Mouse (Mus musculus): ENCODE measurements at regions not wholly inside any gene's neighbourhood (a gene's known extent, or its start where the extent isn't known, plus 50 kb on each side); places are given as distances from the start of the nearest gene placed in this dataset.
"Not testable (repeated sequence)": the region's sequence is repeated elsewhere in the genome, so short reads cannot be mapped to it uniquely, and the experiment has no call there.

DNA sequence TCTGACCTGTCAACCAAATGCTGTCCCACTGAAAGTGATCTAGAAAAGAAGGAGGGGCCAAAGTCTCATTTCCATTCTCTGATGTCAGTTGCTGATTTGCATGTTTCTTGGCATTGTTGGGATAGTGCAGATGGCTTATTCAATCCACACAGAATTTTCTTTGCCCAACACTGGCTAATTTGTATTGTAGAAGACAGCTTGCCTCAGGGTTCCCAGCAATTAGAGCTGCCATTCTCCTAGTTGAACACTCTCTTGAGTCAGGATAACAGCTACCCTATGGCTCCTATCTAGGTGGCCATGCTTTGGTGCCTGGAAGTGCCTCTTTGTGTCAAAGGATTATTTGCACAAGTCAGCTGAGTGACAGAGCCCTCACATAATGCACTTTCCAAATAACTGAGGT lies 569.0 kb downstream of the Lrriq3 start:
- Histone ChIP-seq H3K4me3 (no peak overlapping the region), H3K27ac (no peak overlapping the region), H3K36me3 (no peaks in the 10 kb centered on the region), H3K27me3 (ENCODE audit: insufficient read depth, poor library complexity, severe bottlenecking) (no peaks in the 10 kb centered on the region), H3K9me3 (no peaks in the 10 kb centered on the region), H3K4me1 (replicated peaks) (no peaks in the 10 kb centered on the region)
- DNase-seq (ENCODE audit: low spot score), result no peak

DNA sequence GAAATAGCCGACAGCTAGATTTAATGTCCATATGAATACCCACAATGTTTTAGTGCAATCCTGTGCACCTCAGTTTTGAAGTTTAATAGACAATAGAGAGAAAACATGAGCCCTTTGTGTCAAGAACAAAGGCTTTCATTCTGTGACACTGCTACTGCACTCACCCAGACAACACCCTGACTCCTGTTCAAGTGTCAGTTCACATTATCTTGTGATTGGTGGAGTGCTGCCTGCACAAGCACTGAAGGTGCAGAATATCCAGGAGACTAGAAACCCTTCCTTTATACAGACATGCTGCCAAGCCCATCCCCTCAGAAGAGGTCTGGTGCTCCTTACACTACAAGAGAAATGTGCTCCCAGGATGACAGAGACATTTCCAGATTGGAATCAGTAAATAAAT lies 579.3 kb downstream of the Lrriq3 start:
- Histone ChIP-seq H3K4me1 (replicated peaks) (no peaks in the 10 kb centered on the region), H3K36me3 (no peaks in the 10 kb centered on the region), H3K27me3 (ENCODE audit: insufficient read depth, poor library complexity, severe bottlenecking) (no peaks in the 10 kb centered on the region), H3K27ac (no peak overlapping the region), H3K4me3 (no peak overlapping the region), H3K9me3 (no peaks in the 10 kb centered on the region)
- 55% methylated on average over 1 of the region's 1 CpGs for WGBS
- DNase-seq (ENCODE audit: low spot score), result no peak

- no peaks in the 10 kb centered on the region for H3K36me3 ChIP-seq
- no peak for DNase-seq (ENCODE audit: low spot score)
- H3K4me3 ChIP-seq, result no peak overlapping the region
- no peaks in the 10 kb centered on the region for H3K27me3 ChIP-seq (ENCODE audit: insufficient read depth, poor library complexity, severe bottlenecking)
- no peaks in the 10 kb centered on the region for H3K9me3 ChIP-seq
- WGBS, result 91% methylated on average over 4 of the region's 4 CpGs
- H3K4me1 ChIP-seq (replicated peaks), result peaks cover 7% of the 10 kb centered on the region
- no peak overlapping the region for H3K27ac ChIP-seq
These were observed 587.0 kb downstream of the Lrriq3 start for GRCm38 (mm10) chr3:155680200-155680599.

DNA sequence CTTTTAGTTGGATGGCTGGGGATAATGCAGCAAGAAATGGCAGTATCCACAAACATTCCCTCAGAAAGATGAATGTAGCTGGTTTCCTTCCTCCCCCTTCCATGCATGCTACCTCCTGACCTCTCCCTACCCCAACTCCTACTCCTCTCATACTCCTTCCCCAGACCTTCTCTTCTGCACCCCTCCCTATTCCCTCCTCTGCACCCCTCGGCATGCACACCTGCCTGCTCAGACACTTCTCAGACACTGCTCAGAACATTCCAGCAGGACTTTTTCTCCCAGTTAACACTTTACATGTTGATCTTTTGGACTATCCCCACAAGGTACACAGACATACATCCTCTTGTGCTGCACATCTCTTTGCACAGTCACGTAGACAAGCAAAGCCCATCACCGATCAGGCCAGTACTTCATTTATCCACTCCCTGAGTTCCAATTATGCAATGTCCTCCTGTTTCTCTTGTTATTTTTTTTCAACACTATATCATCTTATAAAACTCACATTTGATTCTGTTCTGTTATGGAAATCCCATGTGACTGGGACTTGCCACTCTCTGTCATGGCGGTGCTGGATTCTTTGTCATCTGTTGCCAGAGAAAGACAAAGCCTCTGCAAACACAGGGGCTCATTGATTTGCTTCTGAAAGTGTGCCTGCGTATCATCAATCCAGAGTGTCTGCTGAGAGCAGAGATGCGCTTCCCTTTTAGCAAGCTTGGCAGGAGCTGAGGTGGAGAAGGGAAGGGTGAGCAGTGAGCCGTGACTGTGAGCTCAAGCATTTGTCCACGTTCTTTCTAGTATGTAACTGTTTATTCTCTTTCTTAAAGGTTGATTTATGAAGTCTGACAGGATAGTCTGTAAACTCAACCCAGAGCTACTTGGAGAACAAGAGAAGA lies 589.9 kb downstream of the Lrriq3 start:
- H3K27me3 ChIP-seq (ENCODE audit: insufficient read depth, poor library complexity, severe bottlenecking), result no peaks in the 10 kb centered on the region
- no peaks in the 10 kb centered on the region for H3K36me3 ChIP-seq
- no peaks in the 10 kb centered on the region for H3K9me3 ChIP-seq
- peaks cover 7% of the 10 kb centered on the region for H3K4me1 ChIP-seq (replicated peaks)
- no peak overlapping the region for H3K4me3 ChIP-seq
- 52% methylated on average over 8 of the region's 8 CpGs for WGBS
- DNase-seq (ENCODE audit: low spot score), result peak; percentile 6
- no peak overlapping the region for H3K27ac ChIP-seq

GRCm38 (mm10) chr3:155688358-155688757 lies 595.1 kb downstream of the Lrriq3 start:
- Histone ChIP-seq H3K9me3 (no peaks in the 10 kb centered on the region), H3K27me3 (ENCODE audit: insufficient read depth, poor library complexity, severe bottlenecking) (no peaks in the 10 kb centered on the region), H3K4me1 (replicated peaks) (peaks cover 6% of the 10 kb centered on the region), H3K36me3 (no peaks in the 10 kb centered on the region), H3K27ac (no peak overlapping the region), H3K4me3 (no peak overlapping the region)
- 91% methylated on average over 5 of the region's 5 CpGs for WGBS
- no peak for DNase-seq (ENCODE audit: low spot score)

DNA sequence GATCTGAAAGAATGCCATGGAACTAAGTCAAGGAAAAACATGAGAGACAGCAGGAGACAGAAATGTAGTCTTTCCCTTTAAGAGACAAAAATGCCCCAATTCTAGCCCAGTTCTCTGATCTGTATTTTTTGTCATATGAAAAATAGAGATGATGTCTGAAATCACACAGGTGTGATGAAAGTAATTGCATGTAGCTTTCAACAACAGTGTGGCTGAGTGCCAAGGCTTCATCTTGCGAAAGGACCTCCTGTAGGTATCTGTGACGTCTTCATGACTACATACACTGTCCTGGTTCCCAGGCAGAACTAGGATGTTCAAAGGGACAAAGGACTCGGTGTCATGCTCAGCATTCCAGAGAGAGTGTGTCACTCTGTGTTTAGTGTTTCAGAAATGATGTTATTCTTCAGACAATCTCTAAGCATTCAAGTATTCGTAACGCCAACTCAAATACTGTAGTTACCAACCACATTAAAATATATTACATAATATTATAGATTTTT lies 629.8 kb downstream of the Lrriq3 start:
- no peaks in the 10 kb centered on the region for H3K27me3 ChIP-seq (ENCODE audit: insufficient read depth, poor library complexity, severe bottlenecking)

GRCm38 (mm10) chr3:155742421-155742820 lies 649.2 kb downstream of the Lrriq3 start:
- H3K36me3 ChIP-seq, result no peaks in the 10 kb centered on the region
- WGBS, result 94% methylated on average over 2 of the region's 2 CpGs
- no peak overlapping the region for H3K4me3 ChIP-seq
- no peaks in the 10 kb centered on the region for H3K27me3 ChIP-seq (ENCODE audit: insufficient read depth, poor library complexity, severe bottlenecking)
- H3K27ac ChIP-seq, result no peak overlapping the region
- no peaks in the 10 kb centered on the region for H3K9me3 ChIP-seq
- no peak for DNase-seq (ENCODE audit: low spot score)
- H3K4me1 ChIP-seq (replicated peaks), result no peaks in the 10 kb centered on the region

More for the DNA sequence above, 629.8 kb downstream of the Lrriq3 start:
- no peaks in the 10 kb centered on the region for H3K36me3 ChIP-seq
- no peaks in the 10 kb centered on the region for H3K4me1 ChIP-seq (replicated peaks)
- H3K4me3 ChIP-seq, result no peak overlapping the region
- no peak overlapping the region for H3K27ac ChIP-seq
- WGBS, result 84% methylated on average over 5 of the region's 5 CpGs
- no peak for DNase-seq (ENCODE audit: low spot score)
- H3K9me3 ChIP-seq, result no peaks in the 10 kb centered on the region

GRCm38 (mm10) chr3:155746601-155747000 lies 653.4 kb downstream of the Lrriq3 start:
- H3K9me3 ChIP-seq; DNase-seq (ENCODE audit: low spot score); H3K4me1 ChIP-seq (replicated peaks); H3K27ac ChIP-seq; H3K36me3 ChIP-seq; H3K4me3 ChIP-seq; H3K27me3 ChIP-seq (ENCODE audit: insufficient read depth, poor library complexity, severe bottlenecking): not testable (repeated sequence)
- WGBS, result 44% methylated on average over 1 of the region's 1 CpGs

GRCm38 (mm10) chr3:155747511-155747910 lies 654.3 kb downstream of the Lrriq3 start:
- Histone ChIP-seq H3K27ac (no peak overlapping the region), H3K4me1 (replicated peaks) (no peaks in the 10 kb centered on the region), H3K36me3 (no peaks in the 10 kb centered on the region), H3K4me3 (no peak overlapping the region), H3K9me3 (no peaks in the 10 kb centered on the region), H3K27me3 (ENCODE audit: insufficient read depth, poor library complexity, severe bottlenecking) (no peaks in the 10 kb centered on the region)
- no peak for DNase-seq (ENCODE audit: low spot score)

- Histone ChIP-seq H3K27ac (no peak overlapping the region), H3K36me3 (no peaks in the 10 kb centered on the region), H3K9me3 (no peaks in the 10 kb centered on the region), H3K4me1 (replicated peaks) (no peaks in the 10 kb centered on the region), H3K4me3 (no peak overlapping the region), H3K27me3 (ENCODE audit: insufficient read depth, poor library complexity, severe bottlenecking) (no peaks in the 10 kb centered on the region)
- 90% methylated on average over 3 of the region's 3 CpGs for WGBS
- no peak for DNase-seq (ENCODE audit: low spot score)
These were observed 664.1 kb downstream of the Lrriq3 start for GRCm38 (mm10) chr3:155757285-155757684.

GRCm38 (mm10) chr3:155776019-155776418 lies 682.8 kb downstream of the Lrriq3 start:
- H3K27ac ChIP-seq, result no peak overlapping the region
- no peaks in the 10 kb centered on the region for H3K4me1 ChIP-seq (replicated peaks)
- no peaks in the 10 kb centered on the region for H3K27me3 ChIP-seq (ENCODE audit: insufficient read depth, poor library complexity, severe bottlenecking)
- 95% methylated on average over 1 of the region's 1 CpGs for WGBS
- no peak for DNase-seq (ENCODE audit: low spot score)
- no peaks in the 10 kb centered on the region for H3K9me3 ChIP-seq
- H3K36me3 ChIP-seq, result no peaks in the 10 kb centered on the region
- no peak overlapping the region for H3K4me3 ChIP-seq

DNA sequence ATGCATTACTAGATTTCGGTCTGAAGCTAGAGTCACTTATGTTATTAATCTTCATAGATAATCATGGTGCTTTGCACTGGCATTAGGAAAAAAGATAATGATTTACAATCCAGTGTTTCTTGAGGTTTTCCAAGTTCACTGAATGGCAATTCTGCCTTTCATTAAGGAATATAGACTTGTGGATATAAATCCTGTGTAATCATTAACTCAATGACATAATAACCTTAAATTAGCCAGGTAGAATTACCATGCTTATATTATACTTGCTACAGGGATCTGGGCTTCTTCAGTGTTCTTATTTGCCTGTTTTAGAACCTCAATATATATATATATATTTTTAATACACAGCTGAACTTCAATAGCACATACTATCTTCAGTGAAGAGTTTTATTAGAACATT lies 683.8 kb downstream of the Lrriq3 start:
- Histone ChIP-seq H3K27ac (no peak overlapping the region), H3K9me3 (no peaks in the 10 kb centered on the region), H3K27me3 (ENCODE audit: insufficient read depth, poor library complexity, severe bottlenecking) (no peaks in the 10 kb centered on the region), H3K36me3 (no peaks in the 10 kb centered on the region), H3K4me1 (replicated peaks) (no peaks in the 10 kb centered on the region), H3K4me3 (no peak overlapping the region)
- no peak for DNase-seq (ENCODE audit: low spot score)
- WGBS, result 90% methylated on average over 1 of the region's 1 CpGs

DNA sequence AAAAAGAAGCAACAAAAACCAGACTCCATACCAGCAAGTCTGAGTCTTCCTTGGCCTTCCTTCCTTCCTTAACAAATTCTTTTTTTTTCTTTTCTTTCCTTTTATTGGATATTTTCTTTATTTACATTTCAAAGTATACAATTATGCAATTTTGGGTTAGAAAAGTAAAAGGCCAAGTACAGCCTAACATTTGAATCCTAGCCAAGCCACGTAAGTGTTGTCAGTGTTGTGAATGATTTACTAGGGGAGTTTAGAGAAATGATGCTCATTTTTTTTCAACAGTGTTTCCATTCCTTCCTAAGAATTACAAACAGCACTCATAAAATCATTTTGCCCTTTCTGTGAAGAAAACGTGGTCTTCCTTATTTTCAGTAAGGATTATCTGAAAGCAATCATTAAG lies 722.5 kb downstream of the Lrriq3 start:
- WGBS, result 79% methylated on average over 2 of the region's 2 CpGs
- H3K27ac ChIP-seq, result no peak overlapping the region

More for the DNA sequence above, 722.5 kb downstream of the Lrriq3 start:
- Histone ChIP-seq H3K36me3 (no peaks in the 10 kb centered on the region), H3K4me3 (no peak overlapping the region), H3K4me1 (replicated peaks) (no peaks in the 10 kb centered on the region), H3K9me3 (no peaks in the 10 kb centered on the region), H3K27me3 (ENCODE audit: insufficient read depth, poor library complexity, severe bottlenecking) (no peaks in the 10 kb centered on the region)
- DNase-seq (ENCODE audit: low spot score), result no peak
